Comparison of ENCODE assay signal across 21 mouse cellular contexts in the genomic region with DNA sequence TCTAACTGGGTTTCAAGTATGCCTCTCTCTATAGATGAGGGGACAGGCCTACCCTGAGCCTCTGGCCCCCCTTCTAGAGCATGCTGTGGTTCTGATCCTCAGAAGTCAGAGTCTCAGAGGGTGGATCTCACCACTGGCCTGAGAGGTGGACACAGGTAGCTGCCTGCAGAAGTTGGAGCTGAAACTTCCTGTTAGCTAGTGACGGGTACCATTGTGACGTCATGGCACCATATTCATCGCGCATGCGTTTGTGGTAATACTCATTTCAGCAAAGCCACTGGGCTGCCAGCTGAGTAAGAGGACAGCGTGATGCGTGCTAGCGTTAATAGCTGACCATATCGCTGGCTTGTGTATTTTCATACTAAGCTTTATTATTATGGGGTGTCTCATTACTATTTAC. TPM values are rescaled to one million over a fixed set of nuclear protein-coding genes. Genes with fewer than 3 reads are reported as not detected.
DNase-seq lines count a peak whose midpoint lies in the region; ATAC-seq and TF ChIP-seq lines count a peak whose summit lies in the region.
"Had no signal": no experiment of that assay in that cellular context is flagged by ENCODE, and none has a peak within 500 bp of the region (broad histone marks: within the 10 kb centered on the region; RNA-seq: fewer than 3 reads in every experiment).

No protein-coding gene starts in this region.

- 84% methylated on average over 9 of the region's 9 CpGs for WGBS in lung, embryonic 14.5 days
- 85% methylated on average over 9 of the region's 9 CpGs for WGBS in lung, postnatal 0 days
- 91% methylated on average over 9 of the region's 9 CpGs for WGBS in stomach, embryonic 14.5 days
- WGBS in heart, embryonic 11.5 days (ENCODE audit: insufficient replicate concordance): 91% methylated on average over 9 of the region's 9 CpGs
- 95% methylated on average over 9 of the region's 9 CpGs for WGBS in midbrain, embryonic 16.5 days

- no peak for TF ChIP-seq CTCF in lung, embryonic 14.5 days (IDR thresholded peaks at IDR 0.05; ENCODE audit: low read depth)
- TF ChIP-seq CTCF in lung, postnatal 0 days (IDR thresholded peaks at IDR 0.05): no peak

- no peaks in the 10 kb centered on the region for H3K27me3 ChIP-seq in lung, embryonic 14.5 days (ENCODE audit: insufficient read depth, low read length)
- H3K27me3 ChIP-seq in lung, postnatal 0 days (replicated peaks; ENCODE audit: insufficient read depth, low read length): no peaks in the 10 kb centered on the region; the same call in 1 of the 2 replicates
- no peaks in the 10 kb centered on the region for H3K27me3 ChIP-seq in stomach, embryonic 14.5 days (ENCODE audit: control insufficient read depth, insufficient read depth, low read length)
- peaks cover 7% of the 10 kb centered on the region for H3K27me3 ChIP-seq in heart, embryonic 11.5 days (ENCODE audit: control insufficient read depth, insufficient read depth, low read length)
- H3K27me3 ChIP-seq in midbrain, embryonic 16.5 days (ENCODE audit: control insufficient read depth, insufficient read depth, low read depth, low read length): no peaks in the 10 kb centered on the region
- H3K27me3 ChIP-seq: midbrain, embryonic 13.5 days; neural tube, embryonic 12.5 days had no signal

- H3K4me1 ChIP-seq in lung, embryonic 14.5 days (ENCODE audit: insufficient read depth): peaks cover 12% of the 10 kb centered on the region
- no peaks in the 10 kb centered on the region for H3K4me1 ChIP-seq in lung, postnatal 0 days (ENCODE audit: insufficient read depth, low read depth, low read length)
- H3K4me1 ChIP-seq in stomach, embryonic 14.5 days (ENCODE audit: control insufficient read depth, insufficient read depth, low read length): peaks cover 13% of the 10 kb centered on the region; the same call in 1 of the 2 replicates
- H3K4me1 ChIP-seq in heart, embryonic 11.5 days (ENCODE audit: control insufficient read depth, insufficient read depth, low read length): no peaks in the 10 kb centered on the region
- no peaks in the 10 kb centered on the region for H3K4me1 ChIP-seq in midbrain, embryonic 16.5 days (ENCODE audit: control insufficient read depth, insufficient read depth, low read length)

- TF ChIP-seq EP300 in lung, postnatal 0 days (IDR thresholded peaks at IDR 0.05): no peak

- no peak overlapping the region for H3K4me3 ChIP-seq in lung, embryonic 14.5 days (ENCODE audit: low read depth, low read length)
- no peak overlapping the region for H3K4me3 ChIP-seq in lung, postnatal 0 days (ENCODE audit: low read depth, low read length)
- H3K4me3 ChIP-seq in stomach, embryonic 14.5 days (ENCODE audit: low read depth, low read length): no peak overlapping the region
- no peak overlapping the region for H3K4me3 ChIP-seq in heart, embryonic 11.5 days (ENCODE audit: low read depth, low read length)
- no peak overlapping the region for H3K4me3 ChIP-seq in midbrain, embryonic 16.5 days (ENCODE audit: low read depth, low read length)
- H3K4me3 ChIP-seq: hindbrain, embryonic 12.5 days; liver, embryonic 13.5 days; midbrain, embryonic 13.5 days; neural tube, embryonic 12.5 days had no signal

- no peaks in the 10 kb centered on the region for H3K36me3 ChIP-seq in lung, embryonic 14.5 days (ENCODE audit: insufficient read depth)
- H3K36me3 ChIP-seq in lung, postnatal 0 days (ENCODE audit: insufficient read depth, low read length): no peaks in the 10 kb centered on the region
- no peaks in the 10 kb centered on the region for H3K36me3 ChIP-seq in stomach, embryonic 14.5 days (ENCODE audit: control insufficient read depth, insufficient read depth, low read length)
- no peaks in the 10 kb centered on the region for H3K36me3 ChIP-seq in heart, embryonic 11.5 days (ENCODE audit: control insufficient read depth, insufficient read depth, low read length)
- no peaks in the 10 kb centered on the region for H3K36me3 ChIP-seq in midbrain, embryonic 16.5 days (ENCODE audit: control insufficient read depth, insufficient read depth, low read length)
- H3K36me3 ChIP-seq: G1E; hindbrain, embryonic 12.5 days; liver, embryonic 13.5 days; midbrain, embryonic 13.5 days; neural tube, embryonic 12.5 days had no signal

- no peak for ATAC-seq in lung, embryonic 14.5 days (ENCODE audit: insufficient read depth)
- no peak for ATAC-seq in lung, postnatal 0 days
- peak; percentile 71 for ATAC-seq in megakaryocyte, adult 5-6 weeks (ENCODE audit: poor library complexity, severe bottlenecking)
- ATAC-seq in stomach, embryonic 14.5 days (ENCODE audit: insufficient number of reproducible peaks, insufficient read depth, low FRiP score, low read depth): no peak
- ATAC-seq in heart, embryonic 11.5 days (replicated peaks; ENCODE audit: insufficient number of reproducible peaks, low FRiP score, low TSS enrichment): no peak
- no peak for ATAC-seq in midbrain, embryonic 16.5 days
- ATAC-seq: midbrain, embryonic 13.5 days had no signal

- H3K27ac ChIP-seq in lung, embryonic 14.5 days (ENCODE audit: low read depth): peak overlapping the region; percentile 85
- no peak overlapping the region for H3K27ac ChIP-seq in lung, postnatal 0 days (ENCODE audit: low read length)
- peak overlapping the region; percentile 78; the same call in 1 of the 2 replicates for H3K27ac ChIP-seq in stomach, embryonic 14.5 days (ENCODE audit: low read length)
- no peak overlapping the region for H3K27ac ChIP-seq in heart, embryonic 11.5 days (ENCODE audit: low read depth, low read length)
- H3K27ac ChIP-seq in midbrain, embryonic 16.5 days (ENCODE audit: low read length): no peak overlapping the region
- H3K27ac ChIP-seq: hindbrain, embryonic 12.5 days; liver, embryonic 13.5 days; macrophage; midbrain, embryonic 13.5 days; neural tube, embryonic 12.5 days had no signal

- no peak for DNase-seq in lung, embryonic 14.5 days
- no peak for DNase-seq in lung, postnatal 0 days (ENCODE audit: low spot score)
- DNase-seq in T-cell, adult 2 months (ENCODE audit: low spot score): peak; percentile 22
- no peak for DNase-seq in heart, adult 11 months
- DNase-seq: cerebellum, postnatal 10 days; embryo, embryonic 11 days; gastrocnemius, postnatal 10 days; left cerebral cortex, postnatal 4 days; liver, embryonic 13.5 days; right cerebral cortex, postnatal 25 days had no signal

- no peak overlapping the region for H3K9ac ChIP-seq in lung, embryonic 14.5 days
- no peak overlapping the region for H3K9ac ChIP-seq in lung, postnatal 0 days (replicated peaks; ENCODE audit: low read depth)
- H3K9ac ChIP-seq in stomach, embryonic 14.5 days (replicated peaks; ENCODE audit: low read depth, low read length): no peak overlapping the region
- no peak overlapping the region for H3K9ac ChIP-seq in heart, embryonic 11.5 days (ENCODE audit: low read depth, low read length)
- no peak overlapping the region for H3K9ac ChIP-seq in midbrain, embryonic 16.5 days (ENCODE audit: low read depth, low read length)
- H3K9ac ChIP-seq: hindbrain, embryonic 12.5 days; liver, embryonic 13.5 days; midbrain, embryonic 13.5 days; neural tube, embryonic 12.5 days had no signal

- peak overlapping the region; percentile 48 for H3K4me2 ChIP-seq in lung, embryonic 14.5 days
- no peak overlapping the region for H3K4me2 ChIP-seq in lung, postnatal 0 days (replicated peaks; ENCODE audit: low read depth, low read length)
- H3K4me2 ChIP-seq in stomach, embryonic 14.5 days (replicated peaks; ENCODE audit: low read depth, low read length): no peak overlapping the region
- no peak overlapping the region for H3K4me2 ChIP-seq in heart, embryonic 11.5 days
- no peak overlapping the region for H3K4me2 ChIP-seq in midbrain, embryonic 16.5 days (ENCODE audit: low read length)
- H3K4me2 ChIP-seq: hindbrain, embryonic 12.5 days; liver, embryonic 13.5 days; midbrain, embryonic 13.5 days had no signal

- no peaks in the 10 kb centered on the region for H3K9me3 ChIP-seq in lung, embryonic 14.5 days (ENCODE audit: low read depth, low read length)
- no peaks in the 10 kb centered on the region for H3K9me3 ChIP-seq in lung, postnatal 0 days (ENCODE audit: low read length)
- H3K9me3 ChIP-seq in stomach, embryonic 14.5 days (ENCODE audit: control insufficient read depth, low read depth, low read length): no peaks in the 10 kb centered on the region
- no peaks in the 10 kb centered on the region for H3K9me3 ChIP-seq in heart, embryonic 11.5 days (replicated peaks; ENCODE audit: control insufficient read depth, low read length)
- no peaks in the 10 kb centered on the region for H3K9me3 ChIP-seq in midbrain, embryonic 16.5 days (replicated peaks; ENCODE audit: control insufficient read depth, low read length, poor library complexity, severe bottlenecking)
- H3K9me3 ChIP-seq: G1E; hindbrain, embryonic 12.5 days; liver, embryonic 13.5 days; midbrain, embryonic 13.5 days; neural tube, embryonic 12.5 days had no signal

RNA-seq across cellular contexts. Expression of a gene that starts 6.9 kb away (rescaled TPM):
- polyA plus RNA-seq in lung, embryonic 14.5 days (2014; fragmentation: Nextera tagmentation; extraction: Ambion mirVana): 14.9 TPM in 2 replicates
- polyA plus RNA-seq in lung, postnatal 0 days (2015; fragmentation: Nextera tagmentation; extraction: Ambion mirVana): 3.6 and 4.1 TPM in 2 replicates
- 0.11 and 0.21 TPM in 2 replicates for total RNA-seq in megakaryocyte, adult 5-6 weeks (2015)
- total RNA-seq in megakaryocyte, adult 5-6 weeks (2017): 0.04 TPM in 1 of 2 replicates, not detected in the other
- 6.3 and 7.7 TPM in 2 replicates for polyA plus RNA-seq in stomach, embryonic 14.5 days (2014; fragmentation: Nextera tagmentation; extraction: Ambion mirVana)
- polyA plus RNA-seq in heart, embryonic 11.5 days (2014; fragmentation: Nextera tagmentation; extraction: Ambion mirVana): 0.20 and 0.66 TPM in 2 replicates
- polyA plus RNA-seq in midbrain, embryonic 16.5 days (2015; fragmentation: Nextera tagmentation; extraction: Ambion mirVana): 4.4 and 5.5 TPM in 2 replicates
- total RNA-seq: heart, adult 8-10 months had no signal
- polyA plus RNA-seq: G1E; heart, postnatal 0 days; macrophage had no signal

RNA-seq across cellular contexts. Expression of a gene that starts 24.8 kb away (rescaled TPM):
- polyA plus RNA-seq in lung, embryonic 14.5 days (2014; fragmentation: Nextera tagmentation; extraction: Ambion mirVana): 1,001 and 1,027 TPM in 2 replicates
- 456 and 488 TPM in 2 replicates for polyA plus RNA-seq in lung, postnatal 0 days (2015; fragmentation: Nextera tagmentation; extraction: Ambion mirVana)
- 936 and 951 TPM in 2 replicates for total RNA-seq in megakaryocyte, adult 5-6 weeks (2015)
- 1,220 and 1,324 TPM in 2 replicates for total RNA-seq in megakaryocyte, adult 5-6 weeks (2017)
- 1,122 and 1,132 TPM in 2 replicates for polyA plus RNA-seq in stomach, embryonic 14.5 days (2014; fragmentation: Nextera tagmentation; extraction: Ambion mirVana)
- polyA plus RNA-seq in heart, embryonic 11.5 days (2014; fragmentation: Nextera tagmentation; extraction: Ambion mirVana): 644 and 729 TPM in 2 replicates
- 391 and 407 TPM in 2 replicates for polyA plus RNA-seq in midbrain, embryonic 16.5 days (2015; fragmentation: Nextera tagmentation; extraction: Ambion mirVana)

RNA-seq across cellular contexts. Expression of a gene that starts 54.5 kb away (rescaled TPM):
- 195 and 196 TPM in 2 replicates for polyA plus RNA-seq in lung, embryonic 14.5 days (2014; fragmentation: Nextera tagmentation; extraction: Ambion mirVana)
- polyA plus RNA-seq in lung, postnatal 0 days (2015; fragmentation: Nextera tagmentation; extraction: Ambion mirVana): 112 and 114 TPM in 2 replicates
- 54.6 and 68.3 TPM in 2 replicates for total RNA-seq in megakaryocyte, adult 5-6 weeks (2015)
- total RNA-seq in megakaryocyte, adult 5-6 weeks (2017): 80.3 and 107 TPM in 2 replicates
- 178 and 187 TPM in 2 replicates for polyA plus RNA-seq in stomach, embryonic 14.5 days (2014; fragmentation: Nextera tagmentation; extraction: Ambion mirVana)
- polyA plus RNA-seq in heart, embryonic 11.5 days (2014; fragmentation: Nextera tagmentation; extraction: Ambion mirVana): 156 and 157 TPM in 2 replicates
- 329 and 342 TPM in 2 replicates for polyA plus RNA-seq in midbrain, embryonic 16.5 days (2015; fragmentation: Nextera tagmentation; extraction: Ambion mirVana)

Comparison
In these comparisons a context has a peak if more than half of its experiments do, and no peak if none do; other contexts are left out.
1. H3K27ac ChIP-seq: peak in lung, embryonic 14.5 days (single experiment) and stomach, embryonic 14.5 days (single experiment); none in lung, postnatal 0 days (single experiment), heart, embryonic 11.5 days (single experiment) and midbrain, embryonic 16.5 days (single experiment).